Mouse (Mus musculus): ENCODE measurements around the gene Hist1h2ad. TPM values are rescaled to one million over a fixed set of nuclear protein-coding genes. Genes with fewer than 3 reads are reported as not detected.

The Hist1h2ad gene
- polyA plus RNA-seq, 1 experiment from 2014 or later, result 2.7 TPM

GRCm38 (mm10) chr13:23592614-23593013 lies 18.4 kb downstream of the Hist1h2ad start:
- Histone ChIP-seq H3K4me2 (ENCODE audit: low read depth, low read length) (no peak overlapping the region), H3K27ac (ENCODE audit: low read length) (peak overlapping the region; percentile 48; the same call in 1 of the 2 replicates), H3K9ac (ENCODE audit: low read depth, low read length) (no peak overlapping the region), H3K4me1 (ENCODE audit: control insufficient read depth, insufficient read depth, low read length) (peaks cover 5% of the 10 kb centered on the region; the same call in 1 of the 2 replicates), H3K4me3 (ENCODE audit: low read length) (no peak overlapping the region), H3K27me3 (replicated peaks; ENCODE audit: control insufficient read depth, insufficient read depth, low read length) (no peaks in the 10 kb centered on the region), H3K9me3 (ENCODE audit: control insufficient read depth, low read length) (no peaks in the 10 kb centered on the region), H3K36me3 (ENCODE audit: control insufficient read depth, insufficient read depth, low read length) (no peaks in the 10 kb centered on the region)
- no peak for ATAC-seq
- 83% methylated on average over 7 of the region's 7 CpGs for WGBS

- Histone ChIP-seq H3K27me3 (replicated peaks; ENCODE audit: control insufficient read depth, insufficient read depth, low read length) (no peaks in the 10 kb centered on the region), H3K9me3 (ENCODE audit: control insufficient read depth, low read length) (no peaks in the 10 kb centered on the region), H3K36me3 (ENCODE audit: control insufficient read depth, insufficient read depth, low read length) (no peaks in the 10 kb centered on the region), H3K4me1 (ENCODE audit: control insufficient read depth, insufficient read depth, low read length) (peaks cover 5% of the 10 kb centered on the region; the same call in 1 of the 2 replicates), H3K4me2 (ENCODE audit: low read depth, low read length) (no peak overlapping the region), H3K4me3 (ENCODE audit: low read length) (no peak overlapping the region), H3K27ac (ENCODE audit: low read length) (peak overlapping the region; percentile 74), H3K9ac (ENCODE audit: low read depth, low read length) (0 out of 2 replicates have a peak overlapping the region, but pooled peaks have one; percentile 37)
- WGBS, result 52% methylated on average over 5 of the region's 5 CpGs
- ATAC-seq, result peak; percentile 72
Observed at GRCm38 (mm10) chr13:23593051-23593770, 19.0 kb downstream of the Hist1h2ad start.

GRCm38 (mm10) chr13:23595185-23595584 lies 21.0 kb downstream of the Hist1h2ad start:
- Histone ChIP-seq H3K27ac (ENCODE audit: low read length) (peak overlapping the region; percentile 50), H3K4me2 (ENCODE audit: low read depth, low read length) (peak overlapping the region; percentile 3; the same call in 1 of the 2 replicates), H3K9me3 (ENCODE audit: control insufficient read depth, low read length) (no peaks in the 10 kb centered on the region), H3K27me3 (replicated peaks; ENCODE audit: control insufficient read depth, insufficient read depth, low read length) (no peaks in the 10 kb centered on the region), H3K9ac (ENCODE audit: low read depth, low read length) (no peak overlapping the region), H3K36me3 (ENCODE audit: control insufficient read depth, insufficient read depth, low read length) (no peaks in the 10 kb centered on the region), H3K4me1 (ENCODE audit: control insufficient read depth, insufficient read depth, low read length) (peaks cover 5% of the 10 kb centered on the region; the same call in 1 of the 2 replicates), H3K4me3 (ENCODE audit: low read length) (no peak overlapping the region)
- WGBS, result 77% methylated on average over 2 of the region's 2 CpGs
- ATAC-seq, result no peak

DNA sequence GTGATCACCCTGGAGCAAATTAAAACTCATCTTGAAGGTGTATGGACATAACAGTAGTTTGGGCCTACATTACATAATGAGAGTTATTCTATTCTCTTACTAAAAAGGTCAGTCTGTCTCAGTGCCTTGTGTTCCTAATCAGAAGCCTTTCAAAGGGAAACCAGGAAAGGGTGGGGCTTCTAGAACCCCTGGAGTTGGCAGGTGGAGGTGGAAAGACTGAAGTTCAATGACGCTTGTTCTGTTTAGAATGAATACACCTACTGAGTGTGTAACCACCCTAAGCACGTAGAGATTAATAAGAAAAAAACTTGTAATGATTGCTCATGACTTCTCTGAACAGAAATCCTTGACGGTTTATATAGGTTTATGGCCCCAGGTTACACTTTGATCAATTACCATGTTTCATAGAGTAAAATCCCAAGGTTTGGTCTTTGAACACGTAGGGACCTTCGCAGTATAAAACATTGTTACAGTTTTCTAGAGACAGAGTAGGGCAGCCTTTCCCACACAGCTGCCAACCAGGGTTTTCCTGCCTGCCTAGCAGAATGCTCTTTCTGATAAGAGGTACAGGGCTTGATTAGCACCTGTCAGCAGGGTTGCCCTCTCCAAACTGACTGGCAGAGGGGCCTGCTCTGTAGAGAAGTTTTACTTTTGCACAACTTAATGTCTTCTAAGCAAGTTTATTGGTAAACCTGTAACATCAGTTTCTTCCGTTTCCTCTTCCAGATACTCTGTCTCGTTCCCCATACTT lies 21.6 kb downstream of the Hist1h2ad start:
- Histone ChIP-seq H3K4me3 (ENCODE audit: low read length) (no peak overlapping the region), H3K4me2 (ENCODE audit: low read depth, low read length) (0 out of 2 replicates have a peak overlapping the region, but pooled peaks have one; percentile 3), H3K36me3 (ENCODE audit: control insufficient read depth, insufficient read depth, low read length) (no peaks in the 10 kb centered on the region), H3K27me3 (replicated peaks; ENCODE audit: control insufficient read depth, insufficient read depth, low read length) (no peaks in the 10 kb centered on the region), H3K9ac (ENCODE audit: low read depth, low read length) (0 out of 2 replicates have a peak overlapping the region, but pooled peaks have one; percentile 27), H3K4me1 (ENCODE audit: control insufficient read depth, insufficient read depth, low read length) (peaks cover 5% of the 10 kb centered on the region; the same call in 1 of the 2 replicates), H3K27ac (ENCODE audit: low read length) (peak overlapping the region; percentile 76), H3K9me3 (ENCODE audit: control insufficient read depth, low read length) (no peaks in the 10 kb centered on the region)
- ATAC-seq, result peak; percentile 89
- 70% methylated on average over 7 of the region's 7 CpGs for WGBS

GRCm38 (mm10) chr13:23597957-23598356 lies 23.8 kb downstream of the Hist1h2ad start:
- no peak overlapping the region for H3K27ac ChIP-seq (ENCODE audit: low read length)

GRCm38 (mm10) chr13:23603182-23603699 lies 29.1 kb downstream of the Hist1h2ad start:
- Histone ChIP-seq H3K4me2 (ENCODE audit: low read depth, low read length) (no peak overlapping the region), H3K9ac (ENCODE audit: low read depth, low read length) (no peak overlapping the region), H3K9me3 (ENCODE audit: control insufficient read depth, low read length) (no peaks in the 10 kb centered on the region), H3K36me3 (ENCODE audit: control insufficient read depth, insufficient read depth, low read length) (no peaks in the 10 kb centered on the region), H3K27me3 (replicated peaks; ENCODE audit: control insufficient read depth, insufficient read depth, low read length) (no peaks in the 10 kb centered on the region), H3K27ac (ENCODE audit: low read length) (no peak overlapping the region), H3K4me1 (ENCODE audit: control insufficient read depth, insufficient read depth, low read length) (no peaks in the 10 kb centered on the region), H3K4me3 (ENCODE audit: low read length) (no peak overlapping the region)
- ATAC-seq, result no peak
- 71% methylated on average over 7 of the region's 7 CpGs for WGBS

More at GRCm38 (mm10) chr13:23597957-23598356, 23.8 kb downstream of the Hist1h2ad start:
- no peak overlapping the region for H3K4me3 ChIP-seq (ENCODE audit: low read length)
- H3K27me3 ChIP-seq (replicated peaks; ENCODE audit: control insufficient read depth, insufficient read depth, low read length), result no peaks in the 10 kb centered on the region
- no peak overlapping the region for H3K9ac ChIP-seq (ENCODE audit: low read depth, low read length)
- no peaks in the 10 kb centered on the region for H3K36me3 ChIP-seq (ENCODE audit: control insufficient read depth, insufficient read depth, low read length)
- peaks cover 5% of the 10 kb centered on the region; the same call in 1 of the 2 replicates for H3K4me1 ChIP-seq (ENCODE audit: control insufficient read depth, insufficient read depth, low read length)
- no peaks in the 10 kb centered on the region for H3K9me3 ChIP-seq (ENCODE audit: control insufficient read depth, low read length)
- H3K4me2 ChIP-seq (ENCODE audit: low read depth, low read length), result no peak overlapping the region
- ATAC-seq, result no peak
- WGBS, result 7% methylated on average over 9 of the region's 9 CpGs

DNA sequence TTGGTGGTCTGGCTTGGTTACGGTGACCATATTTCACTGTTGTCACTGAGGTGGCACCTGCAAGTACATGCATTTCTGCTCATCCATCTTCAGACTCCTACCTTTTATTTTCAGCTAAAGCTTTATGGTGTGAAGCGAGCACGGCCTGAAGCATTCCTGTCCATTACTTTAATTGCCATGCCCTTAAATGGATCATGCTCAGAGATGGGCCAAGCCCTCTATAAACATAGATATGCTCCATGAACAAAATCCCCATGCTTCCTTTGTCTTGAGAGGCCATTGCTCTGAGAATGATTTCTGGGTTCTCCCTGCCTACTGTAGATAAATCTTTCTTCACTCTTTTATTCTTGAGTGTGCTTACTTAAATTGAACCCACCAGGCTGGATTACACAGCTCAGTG lies 30.3 kb downstream of the Hist1h2ad start:
- no peaks in the 10 kb centered on the region for H3K27me3 ChIP-seq (replicated peaks; ENCODE audit: control insufficient read depth, insufficient read depth, low read length)
- WGBS, result 84% methylated on average over 3 of the region's 3 CpGs
- H3K27ac ChIP-seq (ENCODE audit: low read length), result no peak overlapping the region
- H3K36me3 ChIP-seq (ENCODE audit: control insufficient read depth, insufficient read depth, low read length), result no peaks in the 10 kb centered on the region
- no peak overlapping the region for H3K4me2 ChIP-seq (ENCODE audit: low read depth, low read length)
- no peak for ATAC-seq
- H3K9ac ChIP-seq (ENCODE audit: low read depth, low read length), result no peak overlapping the region
- no peak overlapping the region for H3K4me3 ChIP-seq (ENCODE audit: low read length)
- H3K9me3 ChIP-seq (ENCODE audit: control insufficient read depth, low read length), result no peaks in the 10 kb centered on the region
- H3K4me1 ChIP-seq (ENCODE audit: control insufficient read depth, insufficient read depth, low read length), result no peaks in the 10 kb centered on the region

DNA sequence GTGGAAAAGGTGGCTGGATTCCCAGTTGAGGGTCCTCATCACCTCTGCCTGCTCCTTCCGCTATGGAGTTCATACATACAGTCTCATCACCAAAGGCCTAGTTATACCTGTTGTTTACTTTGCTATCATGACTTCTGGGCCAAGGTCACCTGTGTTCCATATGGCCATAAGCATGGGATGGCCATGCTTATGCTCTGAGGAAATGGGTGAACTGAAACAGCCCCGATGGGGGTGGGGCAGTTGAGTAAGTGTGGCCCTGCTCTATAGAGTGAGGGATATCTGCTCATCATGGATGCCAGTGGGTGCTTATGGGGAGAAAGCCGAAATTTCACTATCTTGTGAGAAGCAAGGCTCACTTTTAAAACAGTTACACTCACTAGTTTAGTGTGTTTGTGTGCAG lies 30.9 kb downstream of the Hist1h2ad start:
- Histone ChIP-seq H3K9ac (ENCODE audit: low read depth, low read length) (no peak overlapping the region), H3K4me3 (ENCODE audit: low read length) (no peak overlapping the region), H3K4me2 (ENCODE audit: low read depth, low read length) (no peak overlapping the region), H3K36me3 (ENCODE audit: control insufficient read depth, insufficient read depth, low read length) (no peaks in the 10 kb centered on the region), H3K27me3 (replicated peaks; ENCODE audit: control insufficient read depth, insufficient read depth, low read length) (no peaks in the 10 kb centered on the region), H3K4me1 (ENCODE audit: control insufficient read depth, insufficient read depth, low read length) (no peaks in the 10 kb centered on the region), H3K27ac (ENCODE audit: low read length) (no peak overlapping the region), H3K9me3 (ENCODE audit: control insufficient read depth, low read length) (no peaks in the 10 kb centered on the region)
- no peak for ATAC-seq
- 92% methylated on average over 3 of the region's 3 CpGs for WGBS

- ATAC-seq, result no peak
- H3K36me3 ChIP-seq (ENCODE audit: control insufficient read depth, insufficient read depth, low read length), result no peaks in the 10 kb centered on the region
- H3K27me3 ChIP-seq (replicated peaks; ENCODE audit: control insufficient read depth, insufficient read depth, low read length), result no peaks in the 10 kb centered on the region
- H3K27ac ChIP-seq (ENCODE audit: low read length), result no peak overlapping the region
- no peaks in the 10 kb centered on the region for H3K9me3 ChIP-seq (ENCODE audit: control insufficient read depth, low read length)
- 83% methylated on average over 4 of the region's 4 CpGs for WGBS
- no peak overlapping the region for H3K9ac ChIP-seq (ENCODE audit: low read depth, low read length)
- no peak overlapping the region for H3K4me3 ChIP-seq (ENCODE audit: low read length)
- H3K4me2 ChIP-seq (ENCODE audit: low read depth, low read length), result no peak overlapping the region
- no peaks in the 10 kb centered on the region for H3K4me1 ChIP-seq (ENCODE audit: control insufficient read depth, insufficient read depth, low read length)
Observed at GRCm38 (mm10) chr13:23609209-23609608, 35.0 kb downstream of the Hist1h2ad start.
